Mouse (Mus musculus) embryonic stem cell, embryonic (primary cell): Measurements from ENCODE around the gene Gm11992.

ENCODE experiments used
- CTCF ChIA-PET, 4 experiments: fragments of 300-600 bp in 2 of 4; fragments of 350-600 bp in 2 of 4; sonication (Branson Sonifier 250); formaldehyde crosslinking; loops; one replicate each; lab custom pipeline; 2022; ENCODE audit warnings: inconsistent platforms in 2 of 4; lab: Charles Lee
- POLR2A ChIA-PET, 4 experiments: fragments of 300-600 bp in 2 of 4; fragments of 350-600 bp in 2 of 4; sonication (Branson Sonifier 250); formaldehyde crosslinking; loops; one replicate each; lab custom pipeline; 2022; ENCODE audit warnings: antibody characterized with exemption in 4 of 4, inconsistent platforms in 1 of 4; lab: Charles Lee

Gene Gm11992

GRCm38 (mm10) chr11:9057711-9058110 is 9.3 kb downstream of the Gm11992 start:
- ChIA-PET POLR2A (interaction anchor here in 1 of 4 experiments (0.6 to 1.2 kb wide), 2 partner anchors 64 to 908 kb away, joined by 3 to 5 read pairs; no protein-coding TSS in a partner anchor), CTCF (interaction anchor here in 1 of 4 experiments (1.5 kb wide), 1 partner anchor 75 kb away, joined by 3 read pairs; no protein-coding TSS in a partner anchor)

GRCm38 (mm10) chr11:9060029-9060428 is 11.6 kb downstream of the Gm11992 start:
- POLR2A ChIA-PET, result interaction anchor here in 1 of 4 experiments (0.9 to 1.6 kb wide), 2 partner anchors 13 to 57 kb away, joined by 3 read pairs; partner anchors contain the start of gene Upp1
- CTCF ChIA-PET, result no interaction called here

GRCm38 (mm10) chr11:9060484-9060883 is 12.1 kb downstream of the Gm11992 start:
- ChIA-PET POLR2A (interaction anchor here in 1 of 4 experiments (0.7 kb wide), 1 partner anchor 101 kb away, joined by 4 read pairs; no protein-coding TSS in a partner anchor), CTCF (no interaction called here)

GRCm38 (mm10) chr11:9076444-9076843 is 28.1 kb downstream of the Gm11992 start:
- ChIA-PET POLR2A (no interaction called here), CTCF (no interaction called here)

GRCm38 (mm10) chr11:9113189-9113588 is 64.8 kb downstream of the Gm11992 start:
- ChIA-PET POLR2A (interaction anchor here in 2 of 4 experiments (1.6 to 13.5 kb wide), 4 partner anchors 10 to 20 kb away, joined by 4 to 266 read pairs (median 44); no protein-coding TSS in a partner anchor), CTCF (interaction anchor here in 1 of 4 experiments (0.8 kb wide), 1 partner anchor 22 kb away, joined by 3 read pairs; no protein-coding TSS in a partner anchor)

GRCm38 (mm10) chr11:9115367-9116120 is 67.2 kb downstream of the Gm11992 start:
- CTCF ChIA-PET, result interaction anchor here in 3 of 4 experiments (0.8 to 3.4 kb wide), 6 partner anchors 20 to 132 kb away, joined by 3 to 21 read pairs (median 4); no protein-coding TSS in a partner anchor
- POLR2A ChIA-PET, result interaction anchor here (0.6 to 13.5 kb wide), 52 partner anchors 9 to 1692 kb away, joined by 3 to 266 read pairs (median 4); partner anchors contain the start of genes Hus1 (in 3 of the 4), Gm11992 (in 2 of the 4) and Sun3 (in 2 of the 4)

GRCm38 (mm10) chr11:9116121-9116520 is 67.7 kb downstream of the Gm11992 start:
- ChIA-PET CTCF (interaction anchor here (1.0 to 3.4 kb wide), 6 partner anchors 20 to 134 kb away, joined by 3 to 21 read pairs (median 4); no protein-coding TSS in a partner anchor), POLR2A (interaction anchor here (0.5 to 13.5 kb wide), 79 partner anchors 9 to 1693 kb away, joined by 3 to 266 read pairs (median 4); partner anchors contain the start of genes Hus1 (in 3 of the 4), Gm11992 (in 2 of the 4) and Sun3 (in 2 of the 4))

GRCm38 (mm10) chr11:9116916-9117315 is 68.5 kb downstream of the Gm11992 start:
- ChIA-PET POLR2A (interaction anchor here (0.5 to 13.5 kb wide), 101 partner anchors 10 to 1693 kb away, joined by 3 to 266 read pairs (median 4); partner anchors contain the start of genes Hus1 (in 3 of the 4), Gm11992 (in 2 of the 4), Sun3 (in 2 of the 4) and Abca13 (in 1 of the 4)), CTCF (interaction anchor here (0.6 to 3.4 kb wide), 6 partner anchors 19 to 496 kb away, joined by 3 to 21 read pairs (median 4); no protein-coding TSS in a partner anchor)

GRCm38 (mm10) chr11:9117358-9118049 is 69.1 kb downstream of the Gm11992 start:
- ChIA-PET POLR2A (interaction anchor here (0.6 to 13.5 kb wide), 93 partner anchors 10 to 1480 kb away, joined by 3 to 266 read pairs (median 4); partner anchors contain the start of genes Hus1 (in 3 of the 4), Gm11992 (in 2 of the 4), Sun3 (in 2 of the 4) and Abca13 (in 1 of the 4)), CTCF (interaction anchor here (1.3 to 3.4 kb wide), 5 partner anchors 18 to 135 kb away, joined by 3 to 21 read pairs (median 5); no protein-coding TSS in a partner anchor)

- CTCF ChIA-PET, result interaction anchor here in 1 of 4 experiments (3.4 kb wide), 1 partner anchor 18 kb away, joined by 21 read pairs; no protein-coding TSS in a partner anchor
- POLR2A ChIA-PET, result interaction anchor here (0.5 to 13.5 kb wide), 49 partner anchors 9 to 1019 kb away, joined by 3 to 266 read pairs (median 4); partner anchors contain the start of genes Hus1 (in 3 of the 4), Gm11992 (in 2 of the 4), Sun3 (in 2 of the 4) and Abca13 (in 1 of the 4)
These were observed 69.6 kb downstream of the Gm11992 start, which contains the start of gene Upp1 for GRCm38 (mm10) chr11:9118050-9118420. Gene Upp1 (plus strand): TSS chr11:9118103.

GRCm38 (mm10) chr11:9118421-9119121 is 70.2 kb downstream of the Gm11992 start:
- CTCF ChIA-PET, result interaction anchor here in 1 of 4 experiments (3.4 kb wide), 1 partner anchor 17 kb away, joined by 21 read pairs; no protein-coding TSS in a partner anchor
- POLR2A ChIA-PET, result interaction anchor here (0.5 to 13.5 kb wide), 35 partner anchors 9 to 1018 kb away, joined by 3 to 266 read pairs (median 5); partner anchors contain the start of genes Hus1 (in 3 of the 4), Abca13 (in 1 of the 4), Gm11992 (in 1 of the 4) and Sun3 (in 1 of the 4)
